Mouse (Mus musculus) neural tube, embryonic 13.5 days (tissue): Measurements from ENCODE around the gene Gm609. TPM values are rescaled to one million over a fixed set of nuclear protein-coding genes. Genes with fewer than 3 reads are reported as not detected.

Experiments used
- ATAC-seq: fragments of 200-750 bp; cut with Nextera tagmentation; 2 replicates; pipeline ENCODE4 v1.8.0; 2017; ENCODE audit warnings: low read depth, mild to moderate bottlenecking, moderate TSS enrichment, moderate library complexity
- H3K27ac ChIP-seq: fragments of 300-500 bp; sonication (generic); replicated peaks from 2 replicates; pipeline ENCODE4 v1.5.1; 2015; ENCODE audit warnings: moderate library complexity, mild to moderate bottlenecking, inconsistent platforms
- H3K27me3 ChIP-seq: fragments of 300-500 bp; sonication (generic); 2 replicates; pipeline ENCODE4 v1.6.1; 2015; ENCODE audit warnings: mild to moderate bottlenecking, inconsistent platforms
- H3K36me3 ChIP-seq: fragments of 300-500 bp; sonication (generic); 2 replicates; pipeline ENCODE4 v1.6.1; 2015; ENCODE audit warnings: mild to moderate bottlenecking, inconsistent platforms
- H3K4me1 ChIP-seq: fragments of 300-500 bp; sonication (generic); replicated peaks from 2 replicates; pipeline ENCODE4 v1.6.1; 2015; ENCODE audit warnings: inconsistent platforms
- H3K4me2 ChIP-seq: fragments of 300-500 bp; sonication (generic); 2 replicates; pipeline ENCODE4 v1.6.1; 2015; ENCODE audit warnings: inconsistent platforms, mild to moderate bottlenecking, moderate library complexity
- H3K4me3 ChIP-seq: fragments of 300-500 bp; sonication (generic); 2 replicates; pipeline ENCODE4 v1.5.1; 2015; ENCODE audit warnings: mild to moderate bottlenecking, inconsistent platforms
- H3K9ac ChIP-seq: fragments of 300-500 bp; sonication (generic); 2 replicates; pipeline ENCODE4 v1.6.1; 2015; ENCODE audit warnings: moderate library complexity, mild to moderate bottlenecking, inconsistent platforms
- H3K9me3 ChIP-seq: fragments of 300-500 bp; sonication (generic); 2 replicates; pipeline ENCODE4 v1.6.1; 2016; ENCODE audit warnings: inconsistent platforms
- WGBS: fragments of 180-500 bp; shearing (Covaris S2); methylation state at CpG from one replicate; pipeline ENCODE4 v1.1.7; 2015; 5-methylcytosine and 5-hydroxymethylcytosine counted together
- polyA plus RNA-seq: library from polyadenylated mRNA; unstranded; fragments of >200 nt; fragmentation: Nextera tagmentation; extraction: Ambion mirVana; gene quantifications from 2 replicates; pipeline ENCODE4 v1.2.1, GENCODE M21; 2015

Gm609 gene
- polyA plus RNA-seq, 1 experiment from 2014 or later, result not detected

DNA sequence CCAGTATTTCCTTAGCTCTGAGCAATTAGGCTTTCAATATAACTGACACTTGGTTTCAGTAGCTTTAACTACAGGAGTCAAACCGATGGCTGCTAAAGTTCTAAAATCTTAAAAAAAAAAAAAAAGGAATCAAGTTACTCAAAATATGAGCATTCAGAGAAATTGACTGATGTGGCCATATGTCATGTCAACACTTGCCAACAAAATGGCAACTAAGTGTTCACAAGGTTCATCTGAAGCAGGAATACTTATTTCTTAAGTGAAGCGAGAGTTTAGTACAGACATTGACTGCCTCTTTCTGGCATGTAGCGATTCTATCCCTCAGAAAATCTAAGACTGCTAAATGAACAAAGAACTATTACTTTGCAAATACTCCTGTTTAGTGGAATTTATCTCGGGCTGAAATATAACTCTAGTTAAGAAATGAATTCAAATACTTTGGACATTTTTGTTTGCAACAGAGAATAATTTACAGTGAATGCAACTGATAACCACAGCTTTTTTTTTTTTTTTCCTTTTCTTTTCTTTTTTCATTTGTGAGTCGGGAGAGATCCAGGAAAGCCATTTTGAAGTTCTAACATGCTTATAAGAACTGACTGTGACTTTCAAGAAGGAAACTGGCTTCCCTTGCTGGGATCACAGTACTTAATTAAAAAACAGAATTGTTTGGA, 102.3 kb downstream of the Gm609 start:
- Histone ChIP-seq H3K27me3 (no peaks in the 10 kb centered on the region), H3K4me1 (no peaks in the 10 kb centered on the region), H3K9ac (no peak overlapping the region), H3K27ac (no peak overlapping the region), H3K4me3 (no peak overlapping the region), H3K4me2 (no peak overlapping the region), H3K9me3 (no peaks in the 10 kb centered on the region), H3K36me3 (peaks cover 67% of the 10 kb centered on the region)
- ATAC-seq, result no peak
- 85% methylated on average over 5 of the region's 5 CpGs for WGBS

DNA sequence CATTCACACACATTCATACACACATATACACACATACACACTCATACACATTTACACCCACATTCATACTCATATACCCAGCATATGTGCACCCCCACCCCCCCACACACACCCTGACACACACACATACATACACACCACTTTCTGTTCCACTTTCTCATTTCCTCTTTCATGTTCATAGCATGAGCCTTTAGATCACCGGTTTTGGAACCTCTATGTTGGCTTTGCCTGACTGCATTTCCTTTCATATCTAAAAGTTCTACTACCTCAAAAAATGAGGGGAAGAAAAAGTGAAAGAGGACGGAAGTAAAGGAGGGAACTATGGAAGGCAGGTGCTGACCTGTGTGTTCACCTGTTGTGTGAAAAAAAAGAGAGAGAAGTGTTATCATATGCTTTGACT, 102.9 kb downstream of the Gm609 start:
- H3K4me2 ChIP-seq, result no peak overlapping the region
- no peaks in the 10 kb centered on the region for H3K4me1 ChIP-seq
- peaks cover 62% of the 10 kb centered on the region for H3K36me3 ChIP-seq
- WGBS, result 90% methylated on average over 2 of the region's 2 CpGs
- no peaks in the 10 kb centered on the region for H3K9me3 ChIP-seq
- no peak overlapping the region for H3K27ac ChIP-seq
- H3K4me3 ChIP-seq, result no peak overlapping the region
- no peak for ATAC-seq
- H3K9ac ChIP-seq, result no peak overlapping the region
- H3K27me3 ChIP-seq, result no peaks in the 10 kb centered on the region

DNA sequence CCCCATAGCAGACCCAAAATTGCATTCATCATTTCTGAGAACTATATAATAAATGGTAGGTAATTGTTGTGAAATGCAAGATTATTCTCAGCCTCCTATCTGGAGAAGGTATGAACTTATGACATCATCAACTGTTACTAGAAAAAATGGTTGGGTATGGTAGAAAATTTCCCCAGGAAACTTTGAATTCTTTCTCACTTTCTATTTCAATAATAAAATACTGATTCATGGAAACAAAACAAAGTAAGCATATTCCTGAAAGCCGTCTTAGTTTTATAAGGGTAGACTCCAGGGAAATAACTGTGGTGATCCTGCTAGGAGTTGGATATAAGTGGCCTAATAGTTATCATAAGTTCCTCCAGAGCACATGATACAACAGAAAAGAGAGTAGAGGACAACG, 103.7 kb downstream of the Gm609 start:
- H3K9ac ChIP-seq, result no peak overlapping the region
- WGBS, result 90% methylated on average over 2 of the region's 2 CpGs
- no peak overlapping the region for H3K27ac ChIP-seq
- H3K4me2 ChIP-seq, result no peak overlapping the region
- H3K4me1 ChIP-seq, result no peaks in the 10 kb centered on the region
- no peak for ATAC-seq
- H3K36me3 ChIP-seq, result peaks cover 54% of the 10 kb centered on the region
- H3K9me3 ChIP-seq, result no peaks in the 10 kb centered on the region
- no peak overlapping the region for H3K4me3 ChIP-seq
- no peaks in the 10 kb centered on the region for H3K27me3 ChIP-seq

DNA sequence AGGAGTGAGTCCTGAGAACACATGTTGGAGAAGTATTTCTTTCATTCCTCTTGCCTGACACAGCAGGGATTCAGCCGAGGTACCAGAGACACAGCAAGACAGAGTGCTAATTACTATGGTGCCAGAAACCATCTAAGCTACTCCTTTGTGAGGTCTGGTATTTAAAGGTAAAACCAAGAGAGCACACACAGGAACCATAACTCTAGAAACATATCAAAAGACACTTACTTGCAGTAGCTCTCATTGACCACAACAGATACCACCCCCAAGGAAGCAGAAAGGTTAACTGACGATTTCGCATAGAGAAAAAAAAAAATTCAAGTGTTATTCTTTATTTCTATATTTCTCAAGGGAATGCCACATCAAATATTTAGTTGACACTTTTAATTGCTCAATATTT, 111.0 kb downstream of the Gm609 start:
- no peaks in the 10 kb centered on the region for H3K27me3 ChIP-seq
- H3K9me3 ChIP-seq, result no peaks in the 10 kb centered on the region
- H3K4me2 ChIP-seq, result no peak overlapping the region
- WGBS, result 79% methylated on average over 3 of the region's 3 CpGs
- no peak for ATAC-seq
- no peak overlapping the region for H3K27ac ChIP-seq
- H3K4me3 ChIP-seq, result no peak overlapping the region
- no peaks in the 10 kb centered on the region for H3K4me1 ChIP-seq
- no peak overlapping the region for H3K9ac ChIP-seq
- H3K36me3 ChIP-seq, result peaks cover 41% of the 10 kb centered on the region

DNA sequence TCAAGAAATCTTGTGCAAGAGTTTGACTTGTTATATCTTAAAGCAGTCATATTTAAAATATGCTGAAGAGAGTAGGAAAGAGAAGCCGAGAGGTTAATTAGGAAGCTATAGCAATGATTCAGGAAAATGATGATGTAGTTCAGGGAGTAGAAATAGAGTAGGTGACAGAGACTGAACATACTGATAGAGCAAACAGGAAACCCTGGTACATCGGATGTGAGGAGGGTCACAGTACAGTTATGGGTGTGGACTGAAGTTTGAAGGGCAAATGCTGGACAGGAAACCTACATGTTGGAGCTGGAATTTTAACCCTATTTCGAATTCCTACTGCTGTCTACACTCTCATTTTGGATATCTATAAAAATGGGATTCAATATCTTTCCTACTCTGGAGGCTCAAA, 113.8 kb downstream of the Gm609 start:
- H3K36me3 ChIP-seq, result peaks cover 31% of the 10 kb centered on the region
- ATAC-seq, result no peak
- no peak overlapping the region for H3K9ac ChIP-seq
- WGBS, result 79% methylated on average over 3 of the region's 3 CpGs
- no peaks in the 10 kb centered on the region for H3K9me3 ChIP-seq
- no peak overlapping the region for H3K27ac ChIP-seq
- no peaks in the 10 kb centered on the region for H3K27me3 ChIP-seq
- no peaks in the 10 kb centered on the region for H3K4me1 ChIP-seq
- no peak overlapping the region for H3K4me3 ChIP-seq
- no peak overlapping the region for H3K4me2 ChIP-seq

DNA sequence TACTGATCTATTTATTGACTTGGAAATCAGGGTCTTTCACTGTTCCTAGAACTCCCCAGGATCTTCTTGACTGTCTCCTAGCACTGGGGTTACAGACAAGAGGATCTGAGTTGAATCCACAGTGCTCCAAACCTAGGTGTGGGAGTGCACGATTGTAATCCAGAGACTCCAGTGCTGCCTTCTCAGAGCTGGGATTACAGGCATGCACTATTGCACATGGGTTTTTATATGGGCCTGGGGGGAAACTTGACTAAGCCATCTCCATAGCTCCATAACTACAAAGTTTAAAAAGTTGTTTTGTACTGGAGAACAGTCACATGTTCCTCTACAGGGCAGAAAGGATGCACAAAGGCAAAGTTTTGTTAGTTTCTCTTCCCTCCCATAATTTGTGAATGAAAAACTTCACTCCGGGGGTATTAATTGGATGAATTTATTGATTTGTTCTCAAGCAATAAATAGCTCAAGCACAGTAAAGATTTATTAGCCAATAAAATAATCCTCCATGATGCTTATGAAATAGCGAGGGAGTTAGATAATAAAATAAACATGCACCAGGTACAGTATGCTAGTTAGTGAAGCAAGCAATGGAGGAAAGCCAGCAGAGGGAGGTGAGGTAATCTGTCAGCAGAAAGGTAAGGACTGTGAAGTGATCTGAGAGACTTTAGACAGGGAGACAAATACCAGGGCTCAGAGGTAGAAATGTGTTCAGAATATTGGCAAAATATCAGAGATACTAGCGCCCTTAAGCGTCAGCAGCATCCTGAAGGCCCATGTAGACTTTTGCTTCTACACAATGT, 114.4 kb downstream of the Gm609 start:
- Histone ChIP-seq H3K4me2 (no peak overlapping the region), H3K4me1 (no peaks in the 10 kb centered on the region), H3K36me3 (peaks cover 25% of the 10 kb centered on the region), H3K9me3 (no peaks in the 10 kb centered on the region), H3K27me3 (no peaks in the 10 kb centered on the region), H3K4me3 (no peak overlapping the region), H3K27ac (no peak overlapping the region), H3K9ac (no peak overlapping the region)
- ATAC-seq, result no peak
- 88% methylated on average over 5 of the region's 5 CpGs for WGBS

DNA sequence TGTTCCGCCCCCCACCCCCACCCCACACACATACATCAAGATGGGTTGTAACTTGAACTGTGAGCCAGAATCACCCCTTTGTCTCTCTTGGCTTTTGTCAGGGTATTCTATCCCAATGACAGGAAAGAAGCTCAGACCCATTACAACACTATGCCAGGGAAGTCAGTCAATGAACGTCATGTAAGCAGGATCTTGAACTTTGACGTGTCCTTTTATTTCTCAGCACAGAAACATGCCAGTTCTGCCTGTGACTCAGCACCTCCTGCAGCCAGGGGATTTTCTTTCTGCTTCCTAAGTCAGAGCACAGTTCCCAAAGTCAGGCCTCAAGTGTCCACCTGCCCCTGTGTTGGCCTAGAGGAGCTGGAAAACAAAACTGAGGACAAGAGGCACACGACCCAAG, 115.4 kb downstream of the Gm609 start:
- H3K4me2 ChIP-seq, result no peak overlapping the region

DNA sequence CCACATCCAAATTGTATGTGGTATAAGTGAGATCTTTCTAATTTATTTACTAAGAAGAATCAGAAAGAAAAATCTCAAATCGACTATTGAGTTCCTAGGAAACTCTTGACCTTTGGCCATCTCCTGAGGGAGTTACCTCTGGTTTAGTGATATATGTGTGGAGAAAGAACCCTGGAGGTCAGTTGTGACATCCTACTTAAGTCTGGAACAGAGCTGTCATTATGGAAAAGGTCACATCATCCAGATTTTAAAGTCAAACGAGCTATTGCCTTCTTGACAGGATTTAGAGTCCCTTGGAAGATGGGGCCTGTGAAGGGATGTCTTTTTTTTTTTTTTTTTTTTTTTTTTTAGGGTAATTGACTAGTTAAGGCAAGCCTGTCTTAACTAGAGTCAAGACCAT, 116.0 kb downstream of the Gm609 start:
- Histone ChIP-seq H3K4me3 (no peak overlapping the region), H3K27me3 (no peaks in the 10 kb centered on the region), H3K9ac (no peak overlapping the region), H3K4me2 (no peak overlapping the region), H3K9me3 (no peaks in the 10 kb centered on the region), H3K27ac (no peak overlapping the region), H3K4me1 (no peaks in the 10 kb centered on the region), H3K36me3 (peaks cover 12% of the 10 kb centered on the region)
- WGBS, result 57% methylated on average over 2 of the region's 2 CpGs
- ATAC-seq, result no peak

More for the DNA sequence above, 115.4 kb downstream of the Gm609 start:
- Histone ChIP-seq H3K36me3 (peaks cover 15% of the 10 kb centered on the region), H3K27ac (no peak overlapping the region), H3K4me3 (no peak overlapping the region), H3K27me3 (no peaks in the 10 kb centered on the region), H3K4me1 (no peaks in the 10 kb centered on the region), H3K9ac (no peak overlapping the region), H3K9me3 (no peaks in the 10 kb centered on the region)
- no peak for ATAC-seq
- 80% methylated on average over 4 of the region's 4 CpGs for WGBS

DNA sequence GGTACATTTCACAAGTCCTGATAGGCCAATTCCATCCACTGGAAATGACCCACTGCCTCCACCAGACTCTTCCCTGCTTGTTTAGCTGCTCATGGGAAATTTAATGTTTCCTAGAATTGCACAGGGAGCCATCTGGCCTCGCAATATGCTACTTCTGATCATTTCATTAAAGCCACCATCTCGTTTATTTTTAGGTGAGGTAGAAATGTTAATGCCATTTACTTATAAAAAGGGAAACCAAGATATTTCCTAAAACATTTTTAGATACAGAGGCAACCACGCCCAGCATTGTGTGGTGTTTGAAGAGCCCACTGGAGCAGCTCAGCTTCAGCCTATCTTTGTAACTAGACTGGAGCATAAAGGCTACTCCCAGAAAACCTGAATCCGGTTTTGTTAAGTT, 116.5 kb downstream of the Gm609 start:
- Histone ChIP-seq H3K27me3 (no peaks in the 10 kb centered on the region), H3K4me3 (no peak overlapping the region), H3K4me1 (no peaks in the 10 kb centered on the region), H3K9me3 (no peaks in the 10 kb centered on the region), H3K27ac (no peak overlapping the region), H3K36me3 (peaks cover 7% of the 10 kb centered on the region), H3K4me2 (no peak overlapping the region), H3K9ac (no peak overlapping the region)
- ATAC-seq, result no peak
- WGBS, result 80% methylated on average over 4 of the region's 4 CpGs

DNA sequence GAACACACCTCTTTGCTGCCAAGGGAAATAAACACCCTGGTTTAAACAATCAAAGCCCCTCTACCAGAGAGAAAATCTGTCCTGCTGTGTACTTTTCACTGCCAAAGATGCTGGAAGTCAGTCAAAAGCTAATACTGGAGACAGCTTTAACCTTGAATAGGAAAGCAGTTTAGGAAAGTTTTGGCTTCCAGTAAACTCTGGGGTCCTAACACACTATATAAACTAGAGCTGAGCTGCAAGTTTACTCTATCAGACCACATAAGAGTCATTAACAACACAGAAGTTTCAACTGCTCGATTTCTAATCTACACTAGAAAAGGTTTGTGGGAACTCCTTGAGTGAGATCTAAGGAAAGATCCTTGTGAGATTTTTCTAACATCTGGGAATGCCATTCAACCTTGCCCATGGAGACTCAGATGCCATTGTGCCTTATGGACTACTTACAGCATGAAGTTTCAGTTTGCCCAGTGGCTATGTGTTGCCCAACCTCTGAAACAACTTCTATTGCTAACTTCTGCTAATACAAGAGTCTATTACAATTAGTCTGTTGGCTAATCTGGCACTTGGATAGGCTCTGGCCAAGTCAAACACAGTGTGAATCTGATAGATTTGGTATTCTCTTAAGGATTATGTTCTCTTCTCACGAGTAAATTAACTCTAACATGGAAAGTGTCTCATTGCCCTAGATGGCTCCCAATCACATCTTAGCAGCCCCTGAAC, 117.1 kb downstream of the Gm609 start:
- no peaks in the 10 kb centered on the region for H3K9me3 ChIP-seq
- H3K36me3 ChIP-seq, result peaks cover 2% of the 10 kb centered on the region
- no peak overlapping the region for H3K4me2 ChIP-seq
- no peaks in the 10 kb centered on the region for H3K4me1 ChIP-seq
- no peak for ATAC-seq
- no peak overlapping the region for H3K4me3 ChIP-seq
- no peak overlapping the region for H3K9ac ChIP-seq
- no peak overlapping the region for H3K27ac ChIP-seq
- WGBS, result 86% methylated on average over 2 of the region's 2 CpGs
- H3K27me3 ChIP-seq, result no peaks in the 10 kb centered on the region

DNA sequence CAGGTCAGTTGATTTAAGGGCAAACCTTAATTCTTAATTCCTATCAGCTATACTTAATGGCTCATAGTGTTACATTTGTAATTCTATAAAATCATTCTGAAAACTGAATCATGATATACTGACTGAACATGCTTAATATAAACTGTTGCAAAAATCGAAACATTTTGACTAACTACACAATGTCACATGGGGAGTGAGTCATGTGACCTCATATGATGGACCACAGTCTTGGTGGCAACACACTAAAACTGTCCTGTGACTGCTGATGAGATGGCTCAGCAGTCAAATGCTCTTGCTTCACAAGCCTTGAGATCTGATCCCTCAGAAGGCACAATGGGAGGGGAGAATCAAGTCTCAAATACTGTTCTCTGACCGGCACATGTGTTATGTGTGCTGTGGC, 118.7 kb downstream of the Gm609 start:
- H3K9me3 ChIP-seq, result no peaks in the 10 kb centered on the region
- WGBS, result 86% methylated on average over 2 of the region's 2 CpGs

DNA sequence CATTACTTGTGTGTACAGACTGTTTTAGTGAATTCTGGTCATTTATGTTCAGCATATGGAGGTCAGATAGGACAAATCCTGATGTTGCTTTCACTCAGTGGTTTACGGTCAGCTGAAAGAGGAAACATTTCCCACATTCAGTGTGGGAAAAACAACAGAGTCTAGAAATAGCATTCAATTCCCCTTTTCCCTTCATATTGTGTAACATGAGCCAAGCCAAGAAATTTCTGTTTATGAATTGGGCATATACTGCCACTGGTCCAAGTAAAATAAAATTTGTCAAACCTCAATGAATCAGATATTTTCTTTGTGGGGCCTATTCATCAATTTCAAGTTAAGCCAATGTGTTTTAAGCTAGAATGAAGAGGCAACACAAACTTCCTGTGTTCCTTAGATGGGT, 121.7 kb downstream of the Gm609 start:
- 88% methylated on average over 1 of the region's 1 CpGs for WGBS
- H3K4me1 ChIP-seq, result no peaks in the 10 kb centered on the region
- H3K9me3 ChIP-seq, result no peaks in the 10 kb centered on the region
- H3K4me2 ChIP-seq, result no peak overlapping the region
- H3K27ac ChIP-seq, result no peak overlapping the region
- H3K27me3 ChIP-seq, result no peaks in the 10 kb centered on the region
- H3K4me3 ChIP-seq, result no peak overlapping the region
- no peak for ATAC-seq
- H3K36me3 ChIP-seq, result no peaks in the 10 kb centered on the region
- H3K9ac ChIP-seq, result no peak overlapping the region

More for the DNA sequence above, 118.7 kb downstream of the Gm609 start:
- no peaks in the 10 kb centered on the region for H3K27me3 ChIP-seq
- no peaks in the 10 kb centered on the region for H3K4me1 ChIP-seq
- H3K27ac ChIP-seq, result no peak overlapping the region
- no peak overlapping the region for H3K4me3 ChIP-seq
- no peaks in the 10 kb centered on the region for H3K36me3 ChIP-seq
- H3K9ac ChIP-seq, result no peak overlapping the region
- ATAC-seq, result no peak
- no peak overlapping the region for H3K4me2 ChIP-seq
